Mouse (Mus musculus) retina, adult 2 months (tissue): ENCODE results near the gene C87414.
"Not testable (repeated sequence)": the region's sequence is repeated elsewhere in the genome, so short reads cannot be mapped to it uniquely, and the experiment has no call there.

Experiments
- DNase-seq: peaks from one replicate; pipeline ENCODE4 v3.0.0-alpha.2; 2012; ENCODE audit warnings: low read depth, low spot score

Gene C87414

DNA sequence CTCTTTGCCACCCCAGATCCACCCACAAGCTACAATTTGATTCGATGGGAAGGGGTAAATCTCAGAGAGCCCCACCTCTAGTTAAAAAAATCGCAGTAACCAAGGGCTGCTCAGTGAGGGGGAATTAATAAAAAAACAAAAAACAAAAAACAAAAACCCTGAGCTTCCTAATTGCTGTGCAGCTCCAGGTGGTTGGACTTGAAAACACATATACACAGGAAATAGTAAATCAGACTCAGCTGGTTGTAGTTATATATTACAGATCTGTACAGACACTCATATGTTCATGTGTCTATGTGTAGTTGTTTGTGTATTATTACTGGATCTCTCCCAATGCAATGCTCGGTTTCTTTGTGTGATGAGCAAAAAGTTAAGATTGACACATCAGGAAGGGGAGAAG lies at the start of gene C87414:
C87414 (minus strand) TSS at position 101 of the 400 bp plus-strand sequence.
- not testable (repeated sequence) for DNase-seq

GRCm38 (mm10) chr5:93684661-93685060 lies 13.3 kb upstream of the C87414 start:
- not testable (repeated sequence) for DNase-seq
